Mouse (Mus musculus) brain, adult 2 months (tissue): Measurements from ENCODE around the gene Clic1.
"Not testable (repeated sequence)": the region's sequence is repeated elsewhere in the genome, so short reads cannot be mapped to it uniquely, and the experiment has no call there.

Experiments
- DNase-seq: peaks from one replicate; pipeline ENCODE4 v3.0.0; 2011; ENCODE audit warnings: low read depth, low spot score

The Clic1 gene

GRCm38 (mm10) chr17:35021163-35021808 lies 28.5 kb upstream of the Clic1 start:
- DNase-seq, result peak; percentile 84

GRCm38 (mm10) chr17:35021842-35022477 lies 27.8 kb upstream of the Clic1 start:
- no peak for DNase-seq

DNA sequence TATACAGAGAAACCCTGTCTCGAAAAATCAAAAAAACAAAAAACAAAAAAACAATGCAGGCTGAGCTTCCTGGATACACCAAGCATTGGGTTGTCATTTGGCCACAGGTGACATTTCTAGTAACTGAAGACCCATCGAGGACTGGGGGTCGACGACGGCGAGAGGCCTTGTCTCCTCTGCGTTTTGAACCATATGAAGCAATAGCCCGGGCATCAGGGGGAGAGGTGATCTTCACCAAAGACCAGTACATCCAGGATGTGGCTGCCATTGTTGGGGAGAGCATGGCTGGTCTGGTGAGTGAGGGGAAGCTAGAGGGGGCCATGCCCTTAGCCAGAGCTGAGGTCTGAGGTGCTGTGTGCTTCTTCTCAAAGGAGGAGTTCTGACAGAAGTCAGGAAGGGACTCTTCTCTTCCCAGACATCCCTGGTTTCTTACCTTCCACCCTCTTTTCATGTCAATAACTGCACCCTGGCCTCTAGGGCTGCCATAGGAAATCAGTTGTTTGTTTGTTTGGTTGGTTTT lies 27.2 kb upstream of the Clic1 start:
- no peak for DNase-seq

- no peak for DNase-seq
These were observed 26.5 kb upstream of the Clic1 start for GRCm38 (mm10) chr17:35023221-35023620.

- DNase-seq, result no peak
These were observed 26.0 kb upstream of the Clic1 start for GRCm38 (mm10) chr17:35023756-35024155.

DNA sequence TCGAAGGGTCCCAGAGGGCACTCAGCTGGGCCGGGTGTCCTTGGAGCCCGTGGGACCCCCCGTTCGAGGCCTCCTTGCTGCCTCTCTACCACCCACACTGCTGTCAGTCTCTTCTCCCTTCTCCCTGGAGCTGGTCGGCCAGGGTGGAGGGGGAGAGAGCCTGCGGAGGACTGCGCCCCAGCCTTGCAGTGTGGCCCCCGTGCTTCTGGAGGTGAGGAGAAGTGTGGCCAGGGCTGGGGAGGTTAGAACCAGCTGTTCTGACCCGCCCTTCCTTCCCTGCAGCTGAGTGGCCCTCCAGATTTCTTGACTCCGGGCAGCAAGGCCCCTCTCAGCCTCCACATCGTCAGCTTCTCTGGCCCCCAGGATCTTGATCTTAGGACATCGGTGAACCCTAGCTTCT lies 25.5 kb upstream of the Clic1 start:
- DNase-seq, result no peak

GRCm38 (mm10) chr17:35024691-35025488 lies 24.9 kb upstream of the Clic1 start:
- no peak for DNase-seq

GRCm38 (mm10) chr17:35026206-35026605 lies 23.6 kb upstream of the Clic1 start:
- no peak for DNase-seq

- DNase-seq, result peak; percentile 74
These were observed 22.3 kb upstream of the Clic1 start, which contains the start of gene Sapcd1 for GRCm38 (mm10) chr17:35027277-35028068. Gene Sapcd1, minus strand, starts transcription at chr17:35028016.

DNA sequence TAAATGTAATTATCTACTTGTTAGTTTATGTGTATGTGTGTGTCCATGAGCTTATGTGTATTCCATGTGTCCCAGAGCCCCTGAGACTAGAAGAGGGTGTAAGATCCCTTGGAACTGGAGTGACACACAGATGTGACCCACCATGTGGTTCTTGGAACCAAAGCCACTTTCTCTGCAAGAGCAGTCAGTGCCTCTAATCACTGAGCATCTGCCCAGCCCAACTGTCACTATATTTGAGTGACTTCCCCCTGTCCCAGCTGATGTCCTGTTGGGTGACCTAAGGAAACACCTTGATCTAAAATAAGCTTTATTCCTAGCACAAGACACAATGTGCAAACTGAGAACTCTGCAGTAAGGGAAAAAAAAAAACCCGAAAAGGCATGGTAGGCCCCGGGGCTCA lies 21.5 kb upstream of the Clic1 start:
- DNase-seq, result no peak

- peak; percentile 40 for DNase-seq
These were observed 19.9 kb upstream of the Clic1 start for GRCm38 (mm10) chr17:35029691-35030532.

DNA sequence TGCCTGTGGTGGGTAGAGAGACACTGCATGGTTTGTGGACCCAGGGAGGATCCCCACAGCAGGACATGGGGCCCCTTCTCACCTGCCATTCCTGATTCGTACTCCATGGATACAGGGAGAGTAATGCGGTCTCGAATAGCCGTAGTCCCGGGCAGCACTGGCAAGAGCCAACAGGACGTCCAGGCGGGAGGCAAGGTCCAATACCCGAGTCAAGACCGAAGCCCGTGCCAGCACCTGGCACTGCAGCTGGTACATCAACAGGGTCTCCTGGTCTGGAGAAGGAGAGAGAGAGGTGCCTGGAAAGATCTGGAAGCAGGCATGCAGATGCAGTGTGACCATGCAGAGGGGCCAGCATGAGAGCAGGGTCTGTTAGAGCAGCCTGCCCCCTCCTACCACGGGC lies 18.5 kb upstream of the Clic1 start:
- DNase-seq, result no peak

DNA sequence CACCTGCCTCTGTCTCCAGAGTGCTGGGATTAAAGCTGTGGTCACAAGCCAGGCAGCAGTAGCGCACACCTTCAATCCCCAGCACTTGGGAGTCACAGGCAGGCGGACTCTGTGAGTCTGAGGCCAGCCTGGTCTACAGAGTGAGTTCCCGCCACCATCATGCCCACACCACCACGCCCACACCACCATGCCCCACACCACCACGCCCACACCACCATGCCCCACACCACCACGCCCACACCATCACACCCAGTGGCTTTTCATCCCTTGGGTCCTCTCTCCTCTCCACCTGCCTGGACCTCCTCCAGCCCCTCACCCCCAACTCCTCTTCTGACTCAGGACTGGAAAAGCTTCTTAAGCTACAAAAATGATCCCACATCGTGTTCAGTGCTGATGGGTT lies 17.9 kb upstream of the Clic1 start:
- no peak for DNase-seq

DNA sequence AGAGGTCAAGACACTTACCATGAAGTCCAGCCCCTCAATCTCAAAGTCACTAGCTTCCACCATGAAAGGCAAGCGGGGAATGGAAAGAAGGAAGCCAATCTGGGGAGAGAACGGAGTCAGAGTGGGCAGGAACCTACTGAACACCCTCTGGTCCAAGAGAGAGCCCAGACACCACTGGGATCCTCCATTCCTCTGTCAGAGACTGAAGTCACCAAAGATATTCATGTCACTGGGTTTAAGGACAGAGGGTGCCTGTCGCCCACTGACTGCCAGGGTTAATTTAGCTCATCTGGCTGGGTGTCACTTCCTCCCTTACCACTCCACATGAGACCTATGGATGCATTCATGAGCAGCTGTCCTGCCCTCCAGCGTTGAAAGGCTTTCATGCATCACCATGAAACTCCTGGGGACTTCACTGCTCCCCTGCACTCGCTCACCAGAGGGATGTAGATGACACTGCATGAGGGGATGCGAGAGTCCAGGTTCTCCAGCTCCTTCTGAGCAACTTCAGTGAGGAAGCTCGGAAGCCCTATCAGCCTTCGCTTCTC lies 17.4 kb upstream of the Clic1 start:
- DNase-seq, result no peak

- DNase-seq, result not testable (repeated sequence)
These were observed 16.1 kb upstream of the Clic1 start for GRCm38 (mm10) chr17:35033703-35034102.

DNA sequence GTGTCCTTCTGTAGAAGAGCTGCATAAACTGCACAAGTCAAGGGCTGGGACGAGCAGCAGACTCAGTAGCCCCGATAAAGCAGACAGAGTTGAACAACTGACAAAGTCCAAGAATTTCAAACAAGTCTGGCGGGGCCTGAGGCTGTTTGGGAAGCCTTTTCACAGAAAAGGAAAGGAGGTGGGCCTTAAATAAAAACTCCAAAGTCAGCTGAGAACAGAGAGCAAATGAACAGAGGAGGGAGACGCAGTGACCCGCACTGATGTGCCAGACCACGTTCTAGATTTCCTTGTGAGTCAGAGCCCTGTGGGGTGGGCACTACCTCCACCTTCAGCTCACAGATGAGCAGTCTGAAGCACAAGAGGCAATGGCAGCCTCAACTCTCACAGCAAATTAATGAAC lies 14.9 kb upstream of the Clic1 start:
- DNase-seq, result no peak

GRCm38 (mm10) chr17:35039121-35039873 lies 10.5 kb upstream of the Clic1 start:
- DNase-seq, result peak; percentile 82

DNA sequence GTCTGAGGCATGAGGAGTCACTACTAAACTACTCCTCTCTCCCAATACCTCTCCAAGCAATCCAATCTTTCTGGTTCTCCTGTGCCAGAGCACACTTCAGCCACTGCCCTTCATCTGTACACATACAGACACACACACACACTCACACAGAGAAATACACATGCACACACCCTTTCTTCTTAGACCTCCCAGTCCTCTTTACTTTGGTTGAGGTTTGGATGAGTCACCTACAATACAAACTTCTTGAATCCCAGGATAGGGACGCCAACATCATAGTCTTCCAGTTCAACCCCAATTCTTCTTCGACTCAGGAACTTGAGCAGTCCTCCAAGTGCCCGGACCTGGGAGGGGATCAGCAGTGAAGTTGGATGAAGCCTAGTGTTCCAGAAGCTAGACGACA lies 6.0 kb upstream of the Clic1 start:
- no peak for DNase-seq

- no peak for DNase-seq
These were observed 4.6 kb upstream of the Clic1 start for GRCm38 (mm10) chr17:35044904-35045806.
